Mouse (Mus musculus): ENCODE results near the gene Apobec2. TPM values are rescaled to one million over a fixed set of nuclear protein-coding genes. Genes with fewer than 3 reads are reported as not detected.
"Not testable (repeated sequence)": the region's sequence is repeated elsewhere in the genome, so short reads cannot be mapped to it uniquely, and the experiment has no call there.

Apobec2 gene
- total RNA-seq (2021): 100 to 1,000 TPM; 585 to 600 TPM
- long read RNA-seq, experiment 1, transcript Apobec2-201 (3 exons, 1,420 nt): major isoform, 541 of 931 reads
- long read RNA-seq, experiment 1, partial matches to known transcripts: 9 of 931 reads
- long read RNA-seq, experiment 1, other reads (novel, unspliced or antisense): 380 of 931 reads
- long read RNA-seq, experiment 2, transcript Apobec2-201 (3 exons, 1,420 nt): major isoform, 559 of 849 reads
- long read RNA-seq, experiment 2, partial matches to known transcripts: 14 of 849 reads
- long read RNA-seq, experiment 2, other reads (novel, unspliced or antisense): 273 of 849 reads

- DNase-seq (ENCODE audit: low spot score in 2 of 2): peak; percentile 32 to 49
Measured at GRCm38 (mm10) chr17:48432158-48432980, at the start of gene Apobec2. Gene Apobec2 (minus strand): TSS chr17:48432930.

GRCm38 (mm10) chr17:48479952-48480351, 47.2 kb upstream of the Apobec2 start:
- DNase-seq (ENCODE audit: low spot score in 2 of 2): no peak

- DNase-seq (ENCODE audit: low spot score in 2 of 2): no peak
Measured at GRCm38 (mm10) chr17:48475444-48475843, 42.7 kb upstream of the Apobec2 start.

GRCm38 (mm10) chr17:48474282-48474681, 41.6 kb upstream of the Apobec2 start:
- DNase-seq (ENCODE audit: low spot score in 2 of 2): not testable (repeated sequence)

- DNase-seq (ENCODE audit: low spot score in 2 of 2): peak; percentile 69 to 76
Measured at GRCm38 (mm10) chr17:48467395-48468231, 34.9 kb upstream of the Apobec2 start.

- DNase-seq (ENCODE audit: low spot score in 2 of 2): no peak
Measured at GRCm38 (mm10) chr17:48466769-48467394, 34.2 kb upstream of the Apobec2 start.

GRCm38 (mm10) chr17:48463391-48463790, 30.7 kb upstream of the Apobec2 start:
- DNase-seq (ENCODE audit: low spot score in 2 of 2): no peak

- no peak for DNase-seq (ENCODE audit: low spot score in 2 of 2)
Measured at GRCm38 (mm10) chr17:48462096-48462495, 29.4 kb upstream of the Apobec2 start.

- no peak for DNase-seq (ENCODE audit: low spot score in 2 of 2)
Measured at GRCm38 (mm10) chr17:48457971-48458653, 25.4 kb upstream of the Apobec2 start.

- no peak for DNase-seq (ENCODE audit: low spot score in 2 of 2)
Measured at GRCm38 (mm10) chr17:48455955-48456354, 23.2 kb upstream of the Apobec2 start.

GRCm38 (mm10) chr17:48454688-48455087, 22.0 kb upstream of the Apobec2 start, which contains the start of gene Unc5cl:
Gene Unc5cl (plus strand): TSS chr17:48454901.
- DNase-seq (ENCODE audit: low spot score in 2 of 2): no peak

GRCm38 (mm10) chr17:48454190-48454589, 21.5 kb upstream of the Apobec2 start:
- no peak for DNase-seq (ENCODE audit: low spot score in 2 of 2)

GRCm38 (mm10) chr17:48453489-48453888, 20.8 kb upstream of the Apobec2 start:
- no peak for DNase-seq (ENCODE audit: low spot score in 2 of 2)

- no peak for DNase-seq (ENCODE audit: low spot score in 2 of 2)
Measured at GRCm38 (mm10) chr17:48451753-48452444, 19.2 kb upstream of the Apobec2 start.

GRCm38 (mm10) chr17:48451353-48451675, 18.6 kb upstream of the Apobec2 start, which contains the start of gene Tspo2:
Gene Tspo2 (minus strand): TSS chr17:48451522.
- DNase-seq (ENCODE audit: low spot score in 2 of 2): no peak

- no peak for DNase-seq (ENCODE audit: low spot score in 2 of 2)
Measured at GRCm38 (mm10) chr17:48450666-48451352, 18.1 kb upstream of the Apobec2 start.

GRCm38 (mm10) chr17:48447675-48448074, 14.9 kb upstream of the Apobec2 start:
- no peak for DNase-seq (ENCODE audit: low spot score in 2 of 2)

- DNase-seq (ENCODE audit: low spot score in 2 of 2): no peak
Measured at GRCm38 (mm10) chr17:48443542-48444145, 10.9 kb upstream of the Apobec2 start.

Data from gastrocnemius, postnatal 4 days (tissue).